Mouse (Mus musculus): ENCODE measurements around the gene Grik3. TPM values are rescaled to one million over a fixed set of nuclear protein-coding genes. Genes with fewer than 3 reads are reported as not detected.

The Grik3 gene
- polyA plus RNA-seq, 1 experiment = 0.08 TPM

DNA sequence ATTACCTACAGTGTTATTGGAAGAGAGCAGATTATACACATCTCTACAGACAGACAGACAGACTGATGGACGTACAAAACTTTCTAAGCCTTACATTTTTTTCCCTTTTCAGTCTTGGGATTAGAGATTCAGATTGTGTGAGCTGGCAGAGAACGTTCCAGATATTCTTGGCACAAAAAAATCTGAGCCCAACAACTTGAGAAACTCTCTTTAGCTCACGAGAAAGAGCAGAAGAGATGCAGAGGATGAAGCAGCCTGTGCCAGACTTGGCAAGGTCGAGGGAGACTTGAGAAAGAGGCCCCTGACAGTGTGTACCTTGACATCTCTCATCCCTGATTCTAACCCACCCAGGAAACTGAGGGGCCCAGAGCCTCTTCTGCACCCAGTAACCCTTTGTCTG, 15.6 kb upstream of the Grik3 start:
- H3K27ac ChIP-seq (ENCODE audit: insufficient read depth, low read depth, low read length) = no peak overlapping the region
- no peak for TF ChIP-seq CTCF (IDR thresholded peaks at IDR 0.05; ENCODE audit: low read depth, low read length)
- no peak for TF ChIP-seq POLR2A (IDR thresholded peaks at IDR 0.05; ENCODE audit: borderline replicate concordance, low read depth, low read length)
- H3K4me3 ChIP-seq (ENCODE audit: insufficient read depth, low read length) = no peak overlapping the region
- H3K4me1 ChIP-seq (ENCODE audit: control insufficient read depth, insufficient read depth, low read length) = no peaks in the 10 kb centered on the region

DNA sequence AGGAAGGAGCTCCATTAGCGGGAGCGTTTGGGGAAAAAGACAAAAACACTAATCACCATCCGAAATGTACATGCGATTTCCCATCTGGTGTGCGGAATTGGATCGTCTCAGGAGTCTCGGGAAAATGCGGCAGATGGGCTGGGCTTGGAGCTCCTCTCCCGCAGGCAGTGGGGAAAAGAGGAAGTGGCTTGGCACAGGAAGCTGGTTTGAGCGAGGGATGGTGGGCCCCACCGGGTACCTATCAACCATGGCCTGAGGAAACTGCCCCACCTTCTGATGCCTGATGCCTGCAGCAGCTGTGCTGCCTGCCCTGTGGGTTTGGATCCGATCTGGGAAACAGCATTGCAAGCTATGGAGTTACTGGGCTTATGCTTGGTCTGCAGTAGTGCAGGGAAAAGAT, 12.4 kb upstream of the Grik3 start:
- Histone ChIP-seq H3K4me1 (ENCODE audit: control insufficient read depth, insufficient read depth, low read length) (no peaks in the 10 kb centered on the region), H3K4me3 (ENCODE audit: insufficient read depth, low read length) (no peak overlapping the region), H3K27ac (ENCODE audit: insufficient read depth, low read depth, low read length) (no peak overlapping the region)
- TF ChIP-seq CTCF (IDR thresholded peaks at IDR 0.05; ENCODE audit: low read depth, low read length) (no peak), POLR2A (IDR thresholded peaks at IDR 0.05; ENCODE audit: borderline replicate concordance, low read depth, low read length) (no peak)

DNA sequence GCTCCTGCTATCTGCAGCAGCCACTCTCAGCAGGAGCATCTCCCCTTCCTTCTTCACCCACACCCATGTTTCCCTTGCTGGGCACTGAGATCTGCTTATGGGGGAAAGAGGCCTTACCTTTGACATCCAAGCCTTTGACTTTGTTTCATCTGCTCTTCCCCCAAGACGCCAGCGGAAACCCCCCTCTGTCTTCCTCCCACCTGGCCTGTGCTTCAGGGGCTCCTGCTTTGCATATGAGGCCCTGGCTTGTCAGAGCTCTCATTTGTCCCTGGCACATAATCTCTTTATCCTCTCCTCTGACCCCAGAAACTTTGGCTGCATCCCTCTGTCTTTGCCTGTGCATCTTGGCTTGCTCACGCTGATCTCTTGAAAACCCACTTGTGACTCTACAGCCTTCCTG, 9.2 kb upstream of the Grik3 start:
- Histone ChIP-seq H3K4me1 (ENCODE audit: control insufficient read depth, insufficient read depth, low read length) (no peaks in the 10 kb centered on the region), H3K4me3 (ENCODE audit: insufficient read depth, low read length) (no peak overlapping the region)

DNA sequence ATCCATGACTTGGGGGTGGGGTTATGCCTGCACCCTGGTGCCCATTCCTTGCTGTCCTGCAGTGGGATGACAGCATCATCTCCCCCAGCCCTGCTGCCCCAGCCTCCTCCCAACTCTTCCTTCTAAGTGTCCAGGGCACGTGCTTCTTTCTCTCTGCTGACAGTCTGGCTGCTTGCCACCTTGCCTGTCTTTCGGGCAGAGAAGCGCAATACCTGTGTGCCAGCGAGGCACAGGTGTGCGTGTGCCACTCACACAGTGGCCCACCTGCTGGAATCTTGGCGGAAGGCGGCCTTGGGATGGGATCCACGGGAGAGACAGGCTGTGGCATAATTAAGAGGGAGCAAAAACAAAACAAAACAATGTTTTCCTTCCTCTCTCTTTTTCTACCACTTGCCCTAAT, 6.4 kb upstream of the Grik3 start:
- no peak overlapping the region for H3K4me3 ChIP-seq (ENCODE audit: insufficient read depth, low read length)
- no peak overlapping the region for H3K27ac ChIP-seq (ENCODE audit: insufficient read depth, low read depth, low read length)
- TF ChIP-seq POLR2A (IDR thresholded peaks at IDR 0.05; ENCODE audit: borderline replicate concordance, low read depth, low read length) = no peak
- no peak for TF ChIP-seq CTCF (IDR thresholded peaks at IDR 0.05; ENCODE audit: low read depth, low read length)
- H3K4me1 ChIP-seq (ENCODE audit: control insufficient read depth, insufficient read depth, low read length) = no peaks in the 10 kb centered on the region

More for the DNA sequence above, 9.2 kb upstream of the Grik3 start:
- no peak overlapping the region for H3K27ac ChIP-seq (ENCODE audit: insufficient read depth, low read depth, low read length)
- TF ChIP-seq POLR2A (IDR thresholded peaks at IDR 0.05; ENCODE audit: borderline replicate concordance, low read depth, low read length) = no peak
- TF ChIP-seq CTCF (IDR thresholded peaks at IDR 0.05; ENCODE audit: low read depth, low read length) = no peak

DNA sequence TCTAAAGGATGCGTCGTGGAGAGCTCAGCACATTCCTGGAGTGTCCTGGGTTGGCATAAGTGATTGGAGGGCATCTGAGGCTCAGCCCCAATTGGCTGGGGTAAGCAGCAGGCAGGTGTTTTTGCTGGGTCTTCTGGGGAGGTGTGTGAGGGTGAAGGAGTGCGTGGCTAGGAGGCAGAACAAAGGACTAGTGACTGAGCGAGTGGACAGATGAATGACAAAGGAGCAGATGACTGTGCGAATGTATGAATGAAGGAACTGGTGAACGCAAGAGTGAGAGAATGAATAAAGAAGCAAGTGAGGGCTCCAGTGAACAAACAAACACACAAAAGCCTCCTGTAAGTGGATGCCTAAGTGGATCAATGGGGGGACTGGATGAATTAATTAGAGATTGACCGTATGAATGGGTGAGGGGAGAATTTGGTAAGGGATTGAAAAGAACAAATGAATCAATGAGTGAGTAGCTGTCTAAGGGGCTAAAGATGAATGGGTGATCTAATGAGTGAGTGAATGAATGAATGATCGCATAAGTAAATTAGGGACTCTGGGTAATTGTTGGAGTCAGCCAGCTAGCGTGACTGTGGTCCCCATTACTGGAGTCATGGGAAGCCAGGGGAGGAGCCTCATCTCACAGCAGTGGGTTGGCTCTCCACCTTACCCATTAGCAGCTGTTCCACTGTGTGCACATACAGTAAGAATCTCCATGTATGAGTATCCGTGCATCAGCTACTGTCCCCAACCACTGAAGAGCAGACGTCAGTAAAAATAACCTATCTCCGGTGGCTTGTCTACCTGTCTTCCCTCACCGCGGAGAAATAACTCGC, 4.9 kb upstream of the Grik3 start:
- Histone ChIP-seq H3K27ac (ENCODE audit: insufficient read depth, low read depth, low read length) (no peak overlapping the region), H3K4me3 (ENCODE audit: insufficient read depth, low read length) (no peak overlapping the region), H3K4me1 (ENCODE audit: control insufficient read depth, insufficient read depth, low read length) (no peaks in the 10 kb centered on the region)
- no peak for TF ChIP-seq POLR2A (IDR thresholded peaks at IDR 0.05; ENCODE audit: borderline replicate concordance, low read depth, low read length)
- TF ChIP-seq CTCF (IDR thresholded peaks at IDR 0.05; ENCODE audit: low read depth, low read length) = no peak

DNA sequence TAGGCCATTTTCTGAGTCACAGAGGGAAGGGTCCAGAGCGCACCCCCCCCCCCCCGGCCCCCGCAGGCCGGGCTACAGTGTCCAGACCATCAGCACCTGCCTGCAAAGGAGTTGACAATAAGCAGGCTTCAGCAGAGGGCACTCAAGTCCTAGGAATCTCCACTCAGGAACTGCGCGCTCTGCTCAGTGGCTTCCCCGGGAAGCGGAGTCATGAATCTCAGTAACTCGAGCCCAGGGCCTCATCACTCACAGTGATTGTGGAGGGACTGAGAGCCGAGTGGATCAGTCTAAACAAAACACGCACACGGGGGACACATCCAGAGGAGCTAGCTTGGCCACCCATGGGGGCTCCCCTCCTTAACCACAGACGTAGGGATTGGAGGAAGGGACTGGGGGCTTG, 3.9 kb upstream of the Grik3 start:
- Histone ChIP-seq H3K27ac (ENCODE audit: insufficient read depth, low read depth, low read length) (no peak overlapping the region), H3K4me3 (ENCODE audit: insufficient read depth, low read length) (no peak overlapping the region), H3K4me1 (ENCODE audit: control insufficient read depth, insufficient read depth, low read length) (no peaks in the 10 kb centered on the region)
- TF ChIP-seq CTCF (IDR thresholded peaks at IDR 0.05; ENCODE audit: low read depth, low read length) (no peak), POLR2A (IDR thresholded peaks at IDR 0.05; ENCODE audit: borderline replicate concordance, low read depth, low read length) (no peak)

DNA sequence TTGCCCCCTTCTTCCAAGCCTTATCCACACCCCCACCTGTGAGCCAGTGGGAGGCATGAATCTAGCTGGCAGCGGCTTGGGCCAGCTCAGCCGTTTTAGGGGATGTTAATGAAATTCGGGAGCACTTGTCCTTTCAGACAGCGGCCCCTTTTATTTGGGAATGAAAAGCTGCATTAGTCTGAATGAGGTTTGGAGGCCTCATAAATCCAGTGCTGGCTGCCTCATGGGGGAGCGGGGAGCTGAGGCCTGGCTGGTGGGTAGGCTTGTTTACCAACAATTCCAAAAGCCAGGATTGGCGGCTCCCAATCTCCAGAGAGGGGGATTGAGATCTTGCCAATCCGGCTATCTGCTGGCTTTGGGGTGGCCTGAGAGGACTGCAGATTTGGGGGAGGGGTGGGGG, 3.5 kb upstream of the Grik3 start:
- Histone ChIP-seq H3K4me3 (ENCODE audit: insufficient read depth, low read length) (no peak overlapping the region), H3K27ac (ENCODE audit: insufficient read depth, low read depth, low read length) (no peak overlapping the region), H3K4me1 (ENCODE audit: control insufficient read depth, insufficient read depth, low read length) (no peaks in the 10 kb centered on the region)
- no peak for TF ChIP-seq POLR2A (IDR thresholded peaks at IDR 0.05; ENCODE audit: borderline replicate concordance, low read depth, low read length)
- no peak for TF ChIP-seq CTCF (IDR thresholded peaks at IDR 0.05; ENCODE audit: low read depth, low read length)

DNA sequence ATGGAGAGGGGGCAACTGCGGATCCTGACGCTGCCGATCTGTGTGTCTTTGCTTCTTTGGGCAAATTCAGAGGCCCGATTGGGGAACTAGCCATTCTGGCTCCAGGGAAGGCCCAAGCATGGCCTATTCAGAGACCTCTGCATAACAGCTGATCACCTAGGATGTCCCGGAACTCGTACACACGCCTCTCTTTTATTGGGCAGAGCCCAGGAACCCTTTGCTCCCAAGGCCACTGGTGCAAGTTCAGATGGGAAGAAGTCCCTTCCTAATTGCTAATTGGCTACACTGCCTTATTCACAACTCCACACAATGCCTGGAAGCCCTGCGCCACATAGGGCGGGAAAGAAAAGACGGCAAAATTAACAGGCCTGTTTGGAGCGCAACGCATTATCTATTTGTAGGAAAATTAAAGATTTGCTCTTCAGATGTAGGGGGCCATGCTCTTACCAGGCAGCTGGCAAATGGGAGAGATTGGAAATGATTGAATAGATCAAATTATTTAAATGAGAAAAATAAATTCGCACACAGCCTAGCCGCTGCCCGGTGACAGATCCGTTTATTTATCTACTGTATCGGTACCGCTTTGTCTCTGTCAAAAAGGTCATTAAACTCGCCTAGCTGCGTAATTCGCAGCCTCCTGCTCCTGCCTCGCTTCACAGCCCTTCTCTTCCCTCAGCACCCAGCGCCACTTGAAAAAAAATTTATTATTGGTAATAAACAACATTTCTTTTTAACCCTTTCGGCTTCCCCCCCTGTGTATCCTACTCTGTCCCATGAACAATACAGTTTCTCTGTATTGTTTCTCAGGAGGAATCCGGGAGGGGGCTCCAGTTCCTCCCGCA, 1.5 kb upstream of the Grik3 start:
- Histone ChIP-seq H3K4me1 (ENCODE audit: control insufficient read depth, insufficient read depth, low read length) (no peaks in the 10 kb centered on the region), H3K4me3 (ENCODE audit: insufficient read depth, low read length) (no peak overlapping the region), H3K27ac (ENCODE audit: insufficient read depth, low read depth, low read length) (no peak overlapping the region)
- no peak for TF ChIP-seq CTCF (IDR thresholded peaks at IDR 0.05; ENCODE audit: low read depth, low read length)
- no peak for TF ChIP-seq POLR2A (IDR thresholded peaks at IDR 0.05; ENCODE audit: borderline replicate concordance, low read depth, low read length)

DNA sequence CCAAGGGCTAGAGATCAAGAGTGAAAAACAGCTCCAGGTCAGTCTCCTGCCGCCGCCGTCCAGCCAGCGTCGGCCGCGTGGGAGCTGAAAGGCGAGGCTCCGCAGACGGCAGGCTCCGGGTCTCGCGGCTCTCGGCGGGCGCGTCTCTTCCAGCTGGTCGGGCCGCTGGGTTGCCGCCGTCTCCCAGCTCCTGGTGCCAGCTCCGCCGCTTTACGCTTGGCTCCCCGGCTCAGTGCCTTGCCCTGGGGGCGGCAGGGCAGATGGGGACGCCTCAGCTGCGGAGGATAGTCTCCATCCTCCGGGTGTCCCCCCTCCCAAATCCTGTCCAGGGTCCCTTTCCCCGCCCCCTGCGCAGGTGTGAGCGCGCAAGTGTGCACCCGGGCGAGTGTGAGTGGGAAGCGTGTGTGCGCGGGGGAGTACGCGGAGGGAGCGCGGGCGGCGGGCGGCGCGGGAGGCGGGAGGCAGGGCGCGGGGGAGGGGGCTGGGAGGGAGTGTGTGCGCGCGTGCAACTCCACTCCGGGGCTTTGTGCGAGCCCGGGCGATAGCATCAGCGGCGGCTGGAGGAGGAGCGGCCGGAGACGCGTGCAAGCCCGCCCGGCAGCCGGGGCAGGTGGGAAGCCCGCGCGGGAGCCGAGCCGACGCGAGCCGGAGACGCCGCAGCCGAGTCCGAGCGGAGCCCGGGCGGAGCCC, 454 bp upstream of the Grik3 start:
- no peak overlapping the region for H3K4me3 ChIP-seq (ENCODE audit: insufficient read depth, low read length)
- TF ChIP-seq CTCF (IDR thresholded peaks at IDR 0.05; ENCODE audit: low read depth, low read length) (no peak), POLR2A (IDR thresholded peaks at IDR 0.05; ENCODE audit: borderline replicate concordance, low read depth, low read length) (no peak)

More for the DNA sequence above, 454 bp upstream of the Grik3 start:
- H3K4me1 ChIP-seq (ENCODE audit: control insufficient read depth, insufficient read depth, low read length) = no peaks in the 10 kb centered on the region
- no peak overlapping the region for H3K27ac ChIP-seq (ENCODE audit: insufficient read depth, low read depth, low read length)
